Mouse (Mus musculus) bone marrow, adult 2 months (tissue): ENCODE results near the gene Cggbp1. TPM values are rescaled to one million over a fixed set of nuclear protein-coding genes. Genes with fewer than 3 reads are reported as not detected.
"Not testable (repeated sequence)": the region's sequence is repeated elsewhere in the genome, so short reads cannot be mapped to it uniquely, and the experiment has no call there.

Experiments
- H3K27ac ChIP-seq: fragments of 200-500 bp; 2 replicates; pipeline ENCODE4 v1.5.1; 2012; ENCODE audit warnings: low read depth, mild to moderate bottlenecking, control low read depth, inconsistent platforms, low read length; ENCODE audit not compliant: control insufficient read depth, poor library complexity, insufficient read depth
- H3K4me1 ChIP-seq: fragments of 200-500 bp; 2 replicates; pipeline ENCODE4 v1.6.1; 2011; ENCODE audit warnings: low read length; ENCODE audit not compliant: control insufficient read depth, insufficient read depth
- H3K4me3 ChIP-seq: fragments of 200-500 bp; replicated peaks from 2 replicates; pipeline ENCODE3; 2011; ENCODE audit warnings: mild to moderate bottlenecking, low read depth, low read length, control low read depth; ENCODE audit not compliant: control insufficient read depth
- CTCF ChIP-seq: fragments of 200-500 bp; IDR thresholded peaks from 2 replicates; pipeline ENCODE4 v1.5.1; 2011; ENCODE audit warnings: low read length, control low read depth; ENCODE audit not compliant: control insufficient read depth, insufficient read depth
- POLR2A ChIP-seq: fragments of 200-500 bp; IDR thresholded peaks from 2 replicates; pipeline ENCODE4 v1.6.1; 2011; ENCODE audit warnings: low read depth, mild to moderate bottlenecking, control low read depth, low read length, borderline replicate concordance; ENCODE audit not compliant: control insufficient read depth
- WGBS: fragments of 180-500 bp; shearing (Covaris S2); methylation state at CpG from one replicate; pipeline ENCODE4 v1.1.7; 2018; 5-methylcytosine and 5-hydroxymethylcytosine counted together
- polyA plus RNA-seq: library from polyadenylated mRNA; stranded (reverse); fragments of >200 nt; gene quantifications from 2 replicates; pipeline ENCODE4 v1.2.4, GENCODE M21; 2011; ENCODE audit warnings: low replicate concordance; ENCODE audit not compliant: missing spikeins, insufficient read depth, insufficient read length

Cggbp1 gene
- polyA plus RNA-seq, 1 experiment = 39.3 TPM

DNA sequence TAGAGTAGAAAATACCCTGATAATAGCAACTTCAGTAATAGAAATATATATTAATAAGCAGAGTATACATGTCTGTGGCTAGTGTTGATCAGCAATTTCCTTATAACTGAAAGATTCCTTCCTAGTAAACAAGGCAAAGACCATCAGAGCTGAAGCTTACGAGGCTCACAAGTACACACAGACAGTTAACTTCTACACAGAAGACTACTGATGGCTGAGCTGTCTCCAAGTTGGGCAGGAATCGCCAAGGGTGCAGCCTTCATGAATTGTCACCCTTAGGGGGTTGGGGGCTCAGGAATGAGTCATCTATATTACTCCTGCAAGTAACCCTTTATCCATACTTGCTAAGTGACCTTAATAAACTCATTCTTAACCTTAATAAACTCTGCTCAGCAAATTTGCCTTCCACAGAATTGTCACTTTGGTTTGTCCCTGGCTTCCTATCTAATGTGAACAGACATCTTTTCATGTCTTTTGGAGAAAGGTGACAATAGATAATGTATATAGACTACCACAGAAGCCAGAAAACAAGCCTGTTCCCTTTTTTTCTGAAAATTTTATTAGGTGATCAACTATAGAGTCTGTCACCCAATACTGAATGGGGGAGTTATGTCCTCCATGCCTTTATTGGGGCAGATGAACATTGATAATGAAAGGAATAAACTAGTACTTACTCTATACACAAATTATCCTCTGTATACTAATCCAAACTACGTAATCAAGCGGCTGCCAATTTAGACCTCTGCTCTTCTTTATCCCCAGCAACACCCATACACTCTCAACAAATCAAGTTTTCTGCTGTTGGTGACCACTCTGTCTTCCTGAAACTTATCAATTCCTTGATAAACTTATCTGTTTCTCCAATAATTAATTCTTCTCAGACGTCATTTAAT is 10.1 kb upstream of the Cggbp1 start:
- WGBS = 73% methylated on average over 5 of the region's 5 CpGs
- TF ChIP-seq CTCF (no peak), POLR2A (no peak)
- Histone ChIP-seq H3K4me3 (no peak overlapping the region), H3K4me1 (no peaks in the 10 kb centered on the region; the same call in 1 of the 2 replicates), H3K27ac (no peak overlapping the region)

DNA sequence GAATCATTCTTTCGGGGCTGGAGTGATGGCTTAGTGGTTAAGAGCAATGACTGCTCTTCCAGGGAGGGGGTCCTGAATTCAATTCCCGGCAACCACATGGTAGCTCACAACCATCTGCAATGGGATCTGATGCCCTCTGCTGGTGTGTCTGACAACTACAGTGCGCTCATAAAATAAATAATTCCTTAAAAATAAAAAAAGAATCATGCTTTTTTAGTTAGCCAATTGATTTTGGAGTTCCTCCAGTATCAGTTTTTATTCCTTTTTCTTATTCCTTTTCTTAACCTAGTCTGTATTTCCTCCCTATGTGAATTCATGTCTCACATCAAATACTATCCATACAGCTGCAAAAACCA is 9.4 kb upstream of the Cggbp1 start:
- Histone ChIP-seq H3K27ac (no peak overlapping the region), H3K4me3 (no peak overlapping the region), H3K4me1 (no peaks in the 10 kb centered on the region; the same call in 1 of the 2 replicates)
- TF ChIP-seq CTCF (no peak), POLR2A (no peak)
- WGBS = 91% methylated on average over 3 of the region's 3 CpGs

DNA sequence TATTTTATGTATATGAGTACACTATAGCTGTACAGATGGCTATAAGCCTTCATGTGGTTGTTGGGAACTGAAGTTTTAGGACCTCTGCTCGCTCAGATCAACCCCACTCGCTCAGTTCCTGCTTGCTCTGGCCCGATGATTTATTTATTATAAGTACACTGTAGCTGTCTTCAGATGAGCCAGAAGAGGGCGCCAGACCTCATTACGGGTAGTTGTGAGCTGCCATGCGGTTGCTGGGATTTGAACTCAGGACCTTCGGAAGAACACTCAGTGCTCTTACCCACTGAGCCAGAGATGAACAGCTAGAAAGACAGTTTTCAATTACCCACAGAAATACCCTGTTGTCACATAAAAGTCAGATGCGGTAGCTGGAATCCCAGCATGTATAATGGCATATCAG is 5.8 kb upstream of the Cggbp1 start:
- H3K4me1 ChIP-seq = no peaks in the 10 kb centered on the region; the same call in 1 of the 2 replicates
- TF ChIP-seq CTCF (peak; percentile 50; the same call in 1 of the 2 replicates), POLR2A (no peak)
- H3K4me3 ChIP-seq = no peak overlapping the region
- no peak overlapping the region for H3K27ac ChIP-seq
- WGBS = 72% methylated on average over 8 of the region's 8 CpGs

DNA sequence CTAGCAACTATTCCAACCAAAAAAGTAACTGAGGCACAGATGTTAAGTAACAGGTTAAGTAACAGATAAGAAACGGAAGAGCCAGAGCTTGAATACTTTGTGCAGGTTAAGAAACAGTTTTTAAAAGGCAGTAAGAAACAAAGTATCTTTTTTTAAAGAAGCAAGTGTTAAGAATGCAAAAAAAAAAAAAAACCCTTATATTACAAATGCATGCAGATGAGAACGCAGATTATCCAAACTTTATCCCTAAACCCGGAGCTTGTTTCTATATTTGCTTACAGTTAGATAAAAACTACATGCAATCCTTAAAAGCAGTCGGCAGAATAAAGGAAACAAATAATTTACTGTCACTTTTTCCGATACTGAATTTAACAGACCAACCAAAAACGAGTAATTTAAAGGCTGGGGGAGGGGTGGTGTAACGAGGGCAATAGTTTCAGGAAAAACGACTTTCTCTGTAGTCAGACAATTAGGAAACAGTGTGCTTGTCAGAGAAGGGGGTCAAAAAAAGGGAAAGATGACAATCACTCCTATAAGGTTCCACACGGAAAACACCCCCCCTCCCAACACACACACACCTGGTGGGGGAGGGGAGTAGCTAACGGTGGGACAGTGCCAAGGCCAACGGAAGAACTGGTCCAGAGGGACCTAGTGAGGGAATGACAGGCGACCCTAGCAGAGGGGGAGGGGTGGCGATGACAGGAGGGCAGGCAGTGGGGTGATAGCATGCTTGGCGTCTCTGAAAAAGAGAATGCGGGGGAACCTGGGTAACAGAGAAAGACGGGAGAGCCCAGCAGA is 1.3 kb upstream of the Cggbp1 start:
- peak overlapping the region; percentile 94 for H3K27ac ChIP-seq
- H3K4me1 ChIP-seq = peaks cover 1% of the 10 kb centered on the region
- peak overlapping the region; percentile 76 for H3K4me3 ChIP-seq
- TF ChIP-seq CTCF (no peak), POLR2A (no peak)
- WGBS = under 1% methylated on average over 16 of the region's 16 CpGs

DNA sequence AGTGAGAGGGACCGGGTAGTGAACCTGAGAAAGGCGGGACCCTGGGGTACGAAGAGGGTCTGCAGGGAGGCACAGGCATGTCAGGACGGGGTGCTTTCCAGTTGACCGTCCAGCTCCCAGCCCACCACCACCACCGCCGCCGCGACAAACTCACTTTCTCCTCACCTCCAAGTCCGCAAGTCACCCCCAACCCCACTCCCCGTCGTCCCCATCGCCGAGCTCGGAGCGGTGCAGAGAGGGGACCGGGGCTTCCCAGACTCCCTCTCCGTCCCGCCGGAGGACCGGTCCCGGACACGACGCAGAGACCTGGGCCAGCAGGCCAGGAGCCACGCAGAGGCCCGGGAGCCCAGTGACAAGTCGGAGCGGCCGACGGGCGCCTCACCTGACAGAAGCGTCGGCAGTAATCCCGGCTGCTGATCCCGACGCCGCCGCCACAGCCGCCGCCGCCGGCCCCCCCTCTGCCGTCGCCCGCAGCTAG is 672 bp upstream of the Cggbp1 start:
- Histone ChIP-seq H3K4me1 (peaks cover 1% of the 10 kb centered on the region), H3K27ac (peak overlapping the region; percentile 94), H3K4me3 (peak overlapping the region; percentile 76)
- WGBS = 0% methylated on average over 45 of the region's 45 CpGs
- TF ChIP-seq CTCF (no peak), POLR2A (0 out of 2 replicates have a peak, but pooled peaks have one; percentile 0)

DNA sequence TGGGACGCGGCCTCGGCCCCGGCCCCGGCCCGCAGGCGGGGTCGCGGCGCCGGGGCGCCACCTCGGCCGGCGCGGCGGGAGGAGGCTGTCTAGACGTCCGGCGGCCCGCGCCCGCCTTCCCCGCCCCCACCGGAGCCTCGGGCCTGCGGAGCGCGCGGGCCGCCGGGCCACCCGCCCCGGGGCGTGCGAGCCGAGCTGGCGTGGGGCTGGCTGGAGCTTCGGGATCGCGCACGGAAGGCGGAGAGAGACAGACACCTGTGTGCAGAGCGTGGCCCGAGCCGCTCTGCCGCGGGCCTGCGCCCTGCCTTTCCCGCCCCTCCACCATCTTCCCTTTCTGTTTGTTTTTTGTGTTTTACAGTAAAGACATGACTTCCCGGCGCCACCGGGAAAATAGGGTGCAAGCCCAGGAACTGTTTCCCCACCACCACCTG is 660 bp downstream of the Cggbp1 start:
- peak overlapping the region; percentile 98 for H3K27ac ChIP-seq

DNA sequence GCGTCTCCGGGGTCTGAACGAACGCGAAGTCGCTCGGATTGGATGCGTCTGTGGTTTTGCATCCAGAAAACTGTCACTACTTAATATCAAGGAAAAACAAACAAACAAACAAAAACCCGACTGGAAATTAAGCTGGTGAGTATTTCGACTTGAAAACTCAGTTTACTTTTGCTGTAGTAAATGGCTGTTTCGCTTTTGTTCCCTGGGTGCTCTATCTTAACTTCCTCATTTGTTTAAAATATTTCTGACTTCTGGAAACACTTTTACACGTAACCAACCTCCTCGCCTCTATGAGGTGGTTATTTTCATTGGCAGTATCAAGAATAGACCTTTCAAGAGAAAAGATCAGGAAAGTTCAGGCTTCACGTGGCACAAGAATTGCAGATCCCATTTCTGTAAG is 1.1 kb downstream of the Cggbp1 start:
- WGBS = under 1% methylated on average over 14 of the region's 14 CpGs
- peak overlapping the region; percentile 98 for H3K27ac ChIP-seq
- H3K4me1 ChIP-seq = peaks cover 1% of the 10 kb centered on the region
- TF ChIP-seq POLR2A = no peak
- TF ChIP-seq CTCF = no peak
- peak overlapping the region; percentile 87 for H3K4me3 ChIP-seq

More for the DNA sequence above, 660 bp downstream of the Cggbp1 start:
- peaks cover 1% of the 10 kb centered on the region for H3K4me1 ChIP-seq
- H3K4me3 ChIP-seq = peak overlapping the region; percentile 87
- under 1% methylated on average over 53 of the region's 53 CpGs for WGBS
- TF ChIP-seq CTCF (no peak), POLR2A (peak; percentile 14; the same call in 1 of the 2 replicates)

DNA sequence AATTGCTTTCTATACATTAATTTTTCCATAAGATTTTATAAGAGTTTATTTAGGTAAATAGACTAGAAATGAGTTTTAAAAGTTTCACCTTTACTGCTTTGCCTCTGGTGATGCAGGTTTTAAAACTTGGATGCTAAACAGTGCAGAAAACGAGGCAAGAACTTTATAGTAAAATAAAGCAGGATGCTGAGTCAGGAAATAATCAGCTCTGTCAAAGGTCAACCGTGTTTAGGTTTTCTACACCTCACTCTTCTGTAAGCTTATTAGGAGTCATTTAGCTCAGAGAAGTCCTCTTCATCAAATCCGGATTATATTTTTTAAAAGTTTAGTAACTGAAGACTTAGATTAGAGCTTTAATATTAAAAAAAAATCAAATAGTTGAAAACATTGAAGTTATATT is 5.2 kb downstream of the Cggbp1 start:
- WGBS = 82% methylated on average over 3 of the region's 3 CpGs
- no peak for TF ChIP-seq CTCF
- no peak for TF ChIP-seq POLR2A

DNA sequence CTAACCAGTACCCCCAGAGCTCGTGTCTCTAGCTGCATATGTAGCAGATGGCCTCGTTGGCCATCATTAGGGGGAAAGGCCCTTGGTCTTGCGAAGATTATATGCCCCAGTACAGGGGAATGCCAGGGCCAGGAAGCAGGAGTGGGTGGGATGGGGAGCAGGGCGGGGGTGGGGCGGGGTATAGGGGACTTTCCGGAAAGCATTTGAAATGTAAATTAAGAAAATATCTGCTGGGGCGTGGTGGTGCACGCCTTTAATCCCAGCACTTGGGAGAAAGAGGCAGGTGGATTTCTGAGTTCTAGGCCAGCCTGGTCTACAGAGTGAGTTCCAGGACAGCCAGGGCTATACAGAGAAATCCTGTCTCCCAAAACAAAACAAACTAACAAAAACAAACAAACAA is 14.0 kb downstream of the Cggbp1 start:
- H3K4me3 ChIP-seq, H3K4me1 ChIP-seq, H3K27ac ChIP-seq: not testable (repeated sequence)
- 88% methylated on average over 8 of the region's 8 CpGs for WGBS

More for the DNA sequence above, 5.2 kb downstream of the Cggbp1 start:
- no peak overlapping the region for H3K4me3 ChIP-seq
- H3K4me1 ChIP-seq = peaks cover 1% of the 10 kb centered on the region
- no peak overlapping the region for H3K27ac ChIP-seq
